Mouse (Mus musculus): ENCODE measurements at regions not wholly inside any gene's neighbourhood (a gene's known extent, or its start where the extent isn't known, plus 50 kb on each side); places are given as distances from the start of the nearest gene placed in this dataset.

- Histone ChIP-seq H3K27me3 (ENCODE audit: control insufficient read depth in 1 of 2, insufficient read depth in 2 of 2, low read length in 2 of 2) (no peaks in the 10 kb centered on the region), H3K79me2 (ENCODE audit: control insufficient read depth, insufficient read depth, low read length, poor library complexity) (no peaks in the 10 kb centered on the region), H3K4me3 (ENCODE audit: control insufficient read depth in 1 of 2, insufficient read depth in 1 of 2, low read depth in 2 of 2, low read length in 2 of 2) (no peak overlapping the region), H3K27ac (ENCODE audit: control insufficient read depth, low read depth, low read length) (no peak overlapping the region), H3K9me3 (replicated peaks; ENCODE audit: insufficient read depth, low read length) (no peaks in the 10 kb centered on the region), H3K4me1 (ENCODE audit: control insufficient read depth in 1 of 2, insufficient read depth in 2 of 2, low read length in 2 of 2) (no peaks in the 10 kb centered on the region), H3K36me3 (ENCODE audit: control insufficient read depth in 1 of 2, insufficient read depth in 2 of 2, low read length in 2 of 2) (no peaks in the 10 kb centered on the region), H3K9ac (ENCODE audit: control insufficient read depth, low read depth, low read length, poor library complexity, severe bottlenecking) (no peak overlapping the region)
- no peak for TF ChIP-seq GATA1 (IDR thresholded peaks at IDR 0.05; ENCODE audit: low read depth, low read length)
- DNase-seq (ENCODE audit: low read depth, low spot score): no peak
These were observed 101.6 kb upstream of the Ntm start for GRCm38 (mm10) chr9:30064551-30064950.

GRCm38 (mm10) chr9:30067980-30068379 lies 105.0 kb upstream of the Ntm start:
- H3K79me2 ChIP-seq (ENCODE audit: control insufficient read depth, insufficient read depth, low read length, poor library complexity): no peaks in the 10 kb centered on the region
- no peak overlapping the region for H3K4me3 ChIP-seq (ENCODE audit: control insufficient read depth in 1 of 2, insufficient read depth in 1 of 2, low read depth in 2 of 2, low read length in 2 of 2)
- H3K4me1 ChIP-seq (ENCODE audit: control insufficient read depth in 1 of 2, insufficient read depth in 2 of 2, low read length in 2 of 2): no peaks in the 10 kb centered on the region
- no peak for TF ChIP-seq MEF2A (IDR thresholded peaks at IDR 0.05; ENCODE audit: extremely low read depth, insufficient replicate concordance, low read depth, low read length, poor library complexity, severe bottlenecking)
- TF ChIP-seq GATA1 (IDR thresholded peaks at IDR 0.05; ENCODE audit: low read depth, low read length): no peak
- no peak for TF ChIP-seq RAD21 (IDR thresholded peaks at IDR 0.05; ENCODE audit: low read depth, low read length)
- no peak for TF ChIP-seq ELF1 (IDR thresholded peaks at IDR 0.05; ENCODE audit: low read depth, low read length)
- no peak for DNase-seq (ENCODE audit: low read depth, low spot score)
- no peaks in the 10 kb centered on the region for H3K27me3 ChIP-seq (ENCODE audit: control insufficient read depth in 1 of 2, insufficient read depth in 2 of 2, low read length in 2 of 2)
- H3K9ac ChIP-seq (ENCODE audit: control insufficient read depth, low read depth, low read length, poor library complexity, severe bottlenecking): no peak overlapping the region
- H3K9me3 ChIP-seq (replicated peaks; ENCODE audit: insufficient read depth, low read length): no peaks in the 10 kb centered on the region
- H3K36me3 ChIP-seq (ENCODE audit: control insufficient read depth in 1 of 2, insufficient read depth in 2 of 2, low read length in 2 of 2): no peaks in the 10 kb centered on the region
- H3K27ac ChIP-seq (ENCODE audit: control insufficient read depth, low read depth, low read length): no peak overlapping the region

GRCm38 (mm10) chr9:30075233-30075632 lies 112.3 kb upstream of the Ntm start:
- Histone ChIP-seq H3K27me3 (ENCODE audit: control insufficient read depth in 1 of 2, insufficient read depth in 2 of 2, low read length in 2 of 2) (no peaks in the 10 kb centered on the region), H3K4me3 (ENCODE audit: control insufficient read depth in 1 of 2, insufficient read depth in 1 of 2, low read depth in 2 of 2, low read length in 2 of 2) (no peak overlapping the region), H3K4me1 (ENCODE audit: control insufficient read depth in 1 of 2, insufficient read depth in 2 of 2, low read length in 2 of 2) (no peaks in the 10 kb centered on the region), H3K36me3 (ENCODE audit: control insufficient read depth in 1 of 2, insufficient read depth in 2 of 2, low read length in 2 of 2) (no peaks in the 10 kb centered on the region), H3K27ac (ENCODE audit: control insufficient read depth, low read depth, low read length) (no peak overlapping the region), H3K9me3 (replicated peaks; ENCODE audit: insufficient read depth, low read length) (no peaks in the 10 kb centered on the region), H3K9ac (ENCODE audit: control insufficient read depth, low read depth, low read length, poor library complexity, severe bottlenecking) (no peak overlapping the region), H3K79me2 (ENCODE audit: control insufficient read depth, insufficient read depth, low read length, poor library complexity) (no peaks in the 10 kb centered on the region)
- TF ChIP-seq TBP (IDR thresholded peaks at IDR 0.05; ENCODE audit: low read depth, low read length): no peak
- no peak for TF ChIP-seq TAL1 (IDR thresholded peaks at IDR 0.05; ENCODE audit: low read length)
- TF ChIP-seq TCF12 (IDR thresholded peaks at IDR 0.05; ENCODE audit: low read depth, low read length): no peak
- TF ChIP-seq CHD2 (IDR thresholded peaks at IDR 0.05; ENCODE audit: low read length): no peak
- TF ChIP-seq ZKSCAN1 (IDR thresholded peaks at IDR 0.05; ENCODE audit: low read depth, low read length): no peak
- TF ChIP-seq EP300 (IDR thresholded peaks at IDR 0.05; ENCODE audit: low read depth in 1 of 2, low read length in 2 of 2): no peak
- no peak for TF ChIP-seq ZMIZ1 (IDR thresholded peaks at IDR 0.05; ENCODE audit: low read depth, low read length)
- TF ChIP-seq MYC (IDR thresholded peaks at IDR 0.05; ENCODE audit: low read depth, low read length): no peak
- TF ChIP-seq SMC3 (IDR thresholded peaks at IDR 0.05; ENCODE audit: low read depth, low read length): no peak
- TF ChIP-seq E2F4 (IDR thresholded peaks at IDR 0.05; ENCODE audit: borderline replicate concordance, low read depth, low read length): no peak
- no peak for TF ChIP-seq POLR2AphosphoS5 (IDR thresholded peaks at IDR 0.05; ENCODE audit: borderline replicate concordance, low read depth, low read length)
- TF ChIP-seq ETS1 (IDR thresholded peaks at IDR 0.05; ENCODE audit: low read depth, low read length): no peak
- no peak for DNase-seq (ENCODE audit: low read depth, low spot score)
